Mouse (Mus musculus) heart, postnatal 0 days (tissue): ENCODE measurements at regions not wholly inside any gene's neighbourhood (a gene's known extent, or its start where the extent isn't known, plus 50 kb on each side); places are given as distances from the start of the nearest gene placed in this dataset.

ENCODE experiments used
- CTCF ChIP-seq: IDR thresholded peaks from 2 replicates; pipeline ENCODE4 v1.5.1; 2016; ENCODE audit warnings: antibody characterized with exemption, control low read depth, low read depth
- EP300 ChIP-seq: IDR thresholded peaks from 2 replicates; pipeline ENCODE4 v1.6.1; 2016; ENCODE audit warnings: antibody characterized with exemption, low read depth

GRCm38 (mm10) chr13:60282543-60283251, 105.5 kb upstream of the Gas1 start:
- TF ChIP-seq CTCF (no peak), EP300 (no peak)
